Mouse (Mus musculus) limb, embryonic 11.5 days (tissue): ENCODE results near the gene Rps6kc1. TPM values are rescaled to one million over a fixed set of nuclear protein-coding genes. Genes with fewer than 3 reads are reported as not detected.

Experiments
- ATAC-seq: fragments of 200-750 bp; cut with Nextera tagmentation; 2 replicates; pipeline ENCODE4 v1.8.0; 2017; ENCODE audit warnings: low read depth; ENCODE audit not compliant: insufficient number of reproducible peaks, low FRiP score, low TSS enrichment
- DNase-seq: peaks from one replicate; pipeline ENCODE4 v3.0.0-alpha.2; 2015; ENCODE audit warnings: low spot score
- H3K27ac ChIP-seq: fragments of 300-500 bp; sonication (generic); replicated peaks from 2 replicates; pipeline ENCODE4 v1.5.1; 2014; ENCODE audit warnings: low read depth, mild to moderate bottlenecking, low read length
- H3K27me3 ChIP-seq: fragments of 300-500 bp; sonication (generic); 2 replicates; pipeline ENCODE4 v1.6.1; 2014; ENCODE audit warnings: mild to moderate bottlenecking, low read length, mixed read lengths; ENCODE audit not compliant: control insufficient read depth, insufficient read depth
- H3K36me3 ChIP-seq: fragments of 300-500 bp; sonication (generic); 2 replicates; pipeline ENCODE4 v1.6.1; 2014; ENCODE audit warnings: mild to moderate bottlenecking, low read length, moderate library complexity, mixed read lengths; ENCODE audit not compliant: control insufficient read depth, insufficient read depth
- H3K4me1 ChIP-seq: fragments of 300-500 bp; sonication (generic); 2 replicates; pipeline ENCODE4 v1.6.1; 2014; ENCODE audit warnings: low read length, mixed read lengths; ENCODE audit not compliant: control insufficient read depth, insufficient read depth
- H3K4me2 ChIP-seq: fragments of 300-500 bp; sonication (generic); 2 replicates; pipeline ENCODE4 v1.6.1; 2014; ENCODE audit warnings: low read depth, mild to moderate bottlenecking, moderate library complexity; ENCODE audit not compliant: severe bottlenecking
- H3K4me3 ChIP-seq: fragments of 300-500 bp; sonication (generic); 2 replicates; pipeline ENCODE4 v1.5.1; 2014; ENCODE audit warnings: low read depth, low read length
- H3K9ac ChIP-seq: fragments of 300-500 bp; sonication (generic); 2 replicates; pipeline ENCODE4 v1.6.1; 2014; ENCODE audit warnings: mild to moderate bottlenecking, low read length
- H3K9me3 ChIP-seq: fragments of 300-500 bp; sonication (generic); 2 replicates; pipeline ENCODE4 v1.6.1; 2016; ENCODE audit warnings: low read length; ENCODE audit not compliant: control insufficient read depth
- WGBS: fragments of 180-500 bp; shearing (Covaris S2); extraction: QIAGEN DNeasy Blood & Tissue Kit; methylation state at CpG from one replicate; pipeline ENCODE4 v1.1.7; 2014; 5-methylcytosine and 5-hydroxymethylcytosine counted together
- polyA plus RNA-seq: library from polyadenylated mRNA; unstranded; fragments of >200 nt; fragmentation: Nextera tagmentation; extraction: Ambion mirVana; gene quantifications from 2 replicates; pipeline ENCODE4 v1.2.1, GENCODE M21; 2014

The Rps6kc1 gene
- polyA plus RNA-seq, 1 experiment from 2014 or later = 15.4 TPM

DNA sequence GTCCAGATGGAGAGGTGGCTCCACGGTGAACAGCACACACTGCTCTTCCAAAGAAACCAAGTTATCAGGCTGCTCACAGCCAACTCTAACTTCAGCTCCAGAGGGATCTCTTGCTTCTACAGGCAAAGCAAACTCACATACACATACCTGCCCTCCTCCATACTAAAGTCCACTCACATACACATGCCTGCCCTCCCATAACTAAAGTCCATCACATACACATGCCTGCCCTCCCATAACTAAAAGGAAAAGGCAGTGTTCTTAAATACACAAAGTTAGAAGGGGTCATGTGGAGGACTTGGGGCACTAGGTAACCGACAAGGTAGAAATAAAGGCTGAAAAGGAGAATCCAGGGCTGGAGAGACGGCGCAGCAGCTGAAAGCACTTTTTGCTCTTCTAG is 41.6 kb downstream of the Rps6kc1 start:
- no peaks in the 10 kb centered on the region for H3K27me3 ChIP-seq
- H3K4me1 ChIP-seq = no peaks in the 10 kb centered on the region
- no peaks in the 10 kb centered on the region; the same call in 1 of the 2 replicates for H3K36me3 ChIP-seq
- WGBS = 97% methylated on average over 4 of the region's 4 CpGs
- no peak overlapping the region for H3K27ac ChIP-seq
- no peak overlapping the region for H3K4me2 ChIP-seq
- ATAC-seq = no peak
- no peaks in the 10 kb centered on the region for H3K9me3 ChIP-seq
- DNase-seq = no peak
- no peak overlapping the region for H3K9ac ChIP-seq
- H3K4me3 ChIP-seq = no peak overlapping the region

GRCm38 (mm10) chr1:190868790-190869189 is 42.8 kb downstream of the Rps6kc1 start:
- DNase-seq (no peak), ATAC-seq (no peak)
- Histone ChIP-seq H3K4me3 (no peak overlapping the region), H3K36me3 (no peaks in the 10 kb centered on the region; the same call in 1 of the 2 replicates), H3K27ac (no peak overlapping the region), H3K9me3 (no peaks in the 10 kb centered on the region), H3K4me1 (no peaks in the 10 kb centered on the region), H3K9ac (no peak overlapping the region), H3K4me2 (no peak overlapping the region), H3K27me3 (no peaks in the 10 kb centered on the region)
- 85% methylated on average over 3 of the region's 3 CpGs for WGBS

DNA sequence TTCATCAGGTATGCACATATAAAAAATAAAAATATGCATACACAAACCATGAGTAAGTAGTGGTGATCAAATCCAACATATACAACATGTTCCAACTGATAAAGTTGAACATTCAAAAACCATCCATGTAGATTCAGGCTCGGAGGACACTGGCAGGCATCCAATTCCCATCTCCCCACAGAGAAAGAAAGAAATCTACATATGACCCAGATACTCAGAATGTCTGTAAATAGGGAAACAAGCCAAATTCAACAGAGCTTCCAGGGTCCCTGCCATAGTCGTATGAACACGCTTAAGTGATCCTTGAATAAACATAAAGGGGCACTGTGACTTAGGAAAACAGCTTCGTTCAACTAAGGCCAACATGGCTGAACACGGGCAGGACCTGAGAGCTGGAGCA is 49.9 kb downstream of the Rps6kc1 start:
- Histone ChIP-seq H3K4me2 (no peak overlapping the region), H3K9me3 (no peaks in the 10 kb centered on the region), H3K27ac (no peak overlapping the region), H3K4me1 (no peaks in the 10 kb centered on the region), H3K4me3 (no peak overlapping the region), H3K27me3 (no peaks in the 10 kb centered on the region), H3K9ac (no peak overlapping the region), H3K36me3 (no peaks in the 10 kb centered on the region)
- 90% methylated on average over 5 of the region's 5 CpGs for WGBS
- no peak for ATAC-seq
- no peak for DNase-seq

DNA sequence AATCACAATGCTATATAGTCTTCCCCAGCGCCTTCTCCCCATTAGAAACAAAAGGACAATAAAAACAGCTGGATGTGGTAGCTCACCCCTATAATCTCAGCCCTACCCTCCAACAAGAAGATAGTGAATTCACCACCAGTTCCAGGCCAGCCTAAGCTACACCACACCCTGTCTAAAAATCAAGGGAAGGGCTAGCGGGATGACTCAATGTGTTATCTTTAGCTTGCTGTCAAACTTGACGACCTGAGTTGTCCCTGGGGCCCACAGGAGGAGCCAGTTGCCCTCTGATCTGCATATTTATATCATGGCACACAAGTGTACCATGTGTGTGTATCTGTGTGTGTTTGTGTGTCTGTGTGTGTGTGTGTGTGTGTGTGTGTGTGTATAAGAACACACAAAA is 57.1 kb downstream of the Rps6kc1 start:
- 72% methylated on average over 3 of the region's 3 CpGs for WGBS
- ATAC-seq (no peak), DNase-seq (no peak)
- no peaks in the 10 kb centered on the region for H3K27me3 ChIP-seq
- no peaks in the 10 kb centered on the region for H3K36me3 ChIP-seq
- no peak overlapping the region for H3K4me3 ChIP-seq
- no peak overlapping the region for H3K9ac ChIP-seq
- no peak overlapping the region for H3K27ac ChIP-seq
- H3K4me2 ChIP-seq = no peak overlapping the region
- no peaks in the 10 kb centered on the region for H3K9me3 ChIP-seq
- no peaks in the 10 kb centered on the region for H3K4me1 ChIP-seq

GRCm38 (mm10) chr1:190849162-190849865 is 62.3 kb downstream of the Rps6kc1 start:
- Histone ChIP-seq H3K27me3 (no peaks in the 10 kb centered on the region), H3K4me2 (no peak overlapping the region), H3K36me3 (no peaks in the 10 kb centered on the region), H3K4me3 (no peak overlapping the region), H3K9me3 (no peaks in the 10 kb centered on the region), H3K9ac (no peak overlapping the region), H3K4me1 (no peaks in the 10 kb centered on the region), H3K27ac (no peak overlapping the region)
- DNase-seq (no peak), ATAC-seq (no peak)
- WGBS = 80% methylated on average over 11 of the region's 11 CpGs

GRCm38 (mm10) chr1:190848676-190849075 is 62.9 kb downstream of the Rps6kc1 start:
- DNase-seq = no peak
- Histone ChIP-seq H3K4me2 (no peak overlapping the region), H3K27ac (no peak overlapping the region), H3K9ac (no peak overlapping the region), H3K27me3 (no peaks in the 10 kb centered on the region), H3K9me3 (no peaks in the 10 kb centered on the region), H3K36me3 (no peaks in the 10 kb centered on the region), H3K4me1 (no peaks in the 10 kb centered on the region), H3K4me3 (no peak overlapping the region)
- WGBS = 72% methylated on average over 3 of the region's 3 CpGs
- ATAC-seq = no peak

DNA sequence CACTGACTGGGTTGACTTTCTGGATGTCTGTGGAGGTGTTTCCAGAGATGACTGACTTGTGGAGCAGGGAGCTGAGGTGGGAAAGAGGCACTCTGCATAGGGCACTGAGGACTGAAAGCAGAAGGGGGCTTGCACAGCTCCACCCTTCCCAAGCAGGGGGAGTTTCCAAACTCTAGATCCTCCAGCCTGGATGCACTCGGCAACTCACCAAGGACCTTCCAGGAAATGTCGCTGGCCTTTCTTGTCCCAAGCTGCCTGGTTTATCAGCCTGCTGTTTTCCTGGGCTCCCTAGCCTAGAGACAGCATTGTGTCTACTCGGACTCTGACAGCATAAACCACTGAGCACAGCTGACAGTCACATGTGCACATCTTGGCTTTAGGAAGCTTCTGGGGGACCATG is 64.6 kb downstream of the Rps6kc1 start:
- Histone ChIP-seq H3K27ac (no peak overlapping the region), H3K4me2 (no peak overlapping the region), H3K4me1 (no peaks in the 10 kb centered on the region), H3K4me3 (no peak overlapping the region), H3K36me3 (no peaks in the 10 kb centered on the region), H3K27me3 (no peaks in the 10 kb centered on the region), H3K9ac (no peak overlapping the region), H3K9me3 (no peaks in the 10 kb centered on the region)
- ATAC-seq = no peak
- DNase-seq = no peak
- WGBS = 84% methylated on average over 3 of the region's 3 CpGs

DNA sequence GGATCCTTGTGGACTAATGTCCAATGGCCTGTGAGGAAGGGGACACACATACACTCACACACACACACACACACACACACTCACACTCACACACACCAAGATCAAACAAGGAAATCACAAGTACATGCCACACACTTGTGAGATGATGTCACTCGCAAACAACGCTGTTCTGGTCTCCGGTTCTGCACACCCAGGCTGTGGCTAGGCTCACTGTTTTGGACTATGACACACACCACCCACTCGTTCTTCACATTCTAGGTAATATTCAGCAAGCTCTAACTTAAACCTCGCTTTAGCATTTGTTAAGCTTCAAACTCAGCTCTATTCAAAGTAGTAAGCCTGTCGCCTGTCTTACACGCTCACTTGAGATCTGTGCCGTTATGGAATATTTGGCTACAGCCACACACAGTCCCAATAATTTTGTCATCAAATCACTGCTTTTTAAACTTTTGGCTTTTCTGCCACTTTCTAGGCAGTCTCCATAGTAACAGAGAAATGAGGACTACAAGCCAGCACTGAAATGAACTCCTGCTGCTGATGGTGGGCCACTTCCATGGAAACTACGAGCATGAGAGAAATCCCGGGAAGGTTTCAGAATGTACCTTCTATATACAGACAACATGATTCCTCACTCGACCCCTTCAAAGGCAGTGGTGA is 65.4 kb downstream of the Rps6kc1 start:
- 94% methylated on average over 11 of the region's 11 CpGs for WGBS
- no peak overlapping the region for H3K4me3 ChIP-seq
- no peaks in the 10 kb centered on the region for H3K36me3 ChIP-seq
- no peaks in the 10 kb centered on the region for H3K9me3 ChIP-seq
- no peak overlapping the region for H3K27ac ChIP-seq
- H3K27me3 ChIP-seq = no peaks in the 10 kb centered on the region
- ATAC-seq = no peak
- H3K4me1 ChIP-seq = no peaks in the 10 kb centered on the region
- H3K9ac ChIP-seq = no peak overlapping the region
- no peak overlapping the region for H3K4me2 ChIP-seq
- DNase-seq = no peak
